Mouse (Mus musculus): Measurements from ENCODE around the gene Nppb.

DNA sequence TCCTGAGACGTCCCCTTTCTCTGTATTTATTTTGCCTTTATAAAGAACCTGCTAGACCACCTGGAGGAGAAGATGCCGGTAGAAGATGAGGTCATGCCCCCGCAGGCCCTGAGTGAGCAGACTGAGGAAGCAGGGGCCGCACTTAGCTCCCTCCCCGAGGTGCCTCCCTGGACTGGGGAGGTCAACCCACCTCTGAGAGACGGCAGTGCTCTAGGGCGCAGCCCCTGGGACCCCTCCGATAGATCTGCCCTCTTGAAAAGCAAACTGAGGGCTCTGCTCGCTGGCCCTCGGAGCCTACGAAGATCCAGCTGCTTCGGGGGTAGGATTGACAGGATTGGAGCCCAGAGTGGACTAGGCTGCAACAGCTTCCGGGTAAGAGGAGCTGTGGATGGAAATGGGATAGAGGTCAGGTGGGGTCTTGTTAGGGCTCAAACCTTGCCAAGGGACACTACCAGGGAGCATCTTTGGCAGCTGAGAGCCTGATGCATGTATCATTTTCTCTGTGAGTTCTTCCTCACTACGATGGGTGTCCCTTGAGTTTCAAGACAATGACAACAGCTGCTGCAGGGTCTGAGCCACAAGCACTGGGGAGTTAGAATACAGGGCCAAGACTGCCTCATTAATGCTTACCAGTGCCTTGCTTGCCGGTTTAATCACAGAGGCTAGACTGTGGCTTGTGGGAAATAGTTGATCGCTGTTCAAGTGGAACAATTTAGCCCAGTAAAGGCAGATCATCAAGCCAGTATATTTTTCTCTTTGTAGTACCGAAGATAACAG, 15.6 kb downstream of the Nppb start:
- no peak for TF ChIP-seq MAFK (IDR thresholded peaks at IDR 0.05; ENCODE audit: borderline replicate concordance, low read depth, low read length)
- no peak for TF ChIP-seq GABPA (IDR thresholded peaks at IDR 0.05; ENCODE audit: low read depth, low read length)
- TF ChIP-seq MAX (IDR thresholded peaks at IDR 0.05; ENCODE audit: low read length), result no peak
- TF ChIP-seq CTCF (IDR thresholded peaks at IDR 0.05 in 2 of 3, conservative IDR thresholded peaks at IDR 0.05 in 1 of 3; ENCODE audit: control insufficient read depth in 1 of 3, insufficient read depth in 1 of 3, low read depth in 2 of 3, low read length in 3 of 3, poor library complexity in 1 of 3, severe bottlenecking in 1 of 3), result no peak
- TF ChIP-seq POLR2A (IDR thresholded peaks at IDR 0.05; ENCODE audit: control insufficient read depth in 1 of 2, insufficient read depth in 1 of 2, low read depth in 1 of 2, low read length in 2 of 2, poor library complexity in 1 of 2), result no peak
- TF ChIP-seq JUND (IDR thresholded peaks at IDR 0.05; ENCODE audit: low read depth, low read length), result no peak
- no peak for TF ChIP-seq TCF12 (IDR thresholded peaks at IDR 0.05; ENCODE audit: low read depth, low read length)
- TF ChIP-seq MYC (IDR thresholded peaks at IDR 0.05; ENCODE audit: low read depth, low read length), result no peak
- no peak for TF ChIP-seq CHD2 (IDR thresholded peaks at IDR 0.05; ENCODE audit: low read length)
- no peak for TF ChIP-seq BHLHE40 (IDR thresholded peaks at IDR 0.05; ENCODE audit: borderline replicate concordance, low read depth, low read length)
